ENCODE assay signal across 8 mouse cellular contexts in the genomic region with DNA sequence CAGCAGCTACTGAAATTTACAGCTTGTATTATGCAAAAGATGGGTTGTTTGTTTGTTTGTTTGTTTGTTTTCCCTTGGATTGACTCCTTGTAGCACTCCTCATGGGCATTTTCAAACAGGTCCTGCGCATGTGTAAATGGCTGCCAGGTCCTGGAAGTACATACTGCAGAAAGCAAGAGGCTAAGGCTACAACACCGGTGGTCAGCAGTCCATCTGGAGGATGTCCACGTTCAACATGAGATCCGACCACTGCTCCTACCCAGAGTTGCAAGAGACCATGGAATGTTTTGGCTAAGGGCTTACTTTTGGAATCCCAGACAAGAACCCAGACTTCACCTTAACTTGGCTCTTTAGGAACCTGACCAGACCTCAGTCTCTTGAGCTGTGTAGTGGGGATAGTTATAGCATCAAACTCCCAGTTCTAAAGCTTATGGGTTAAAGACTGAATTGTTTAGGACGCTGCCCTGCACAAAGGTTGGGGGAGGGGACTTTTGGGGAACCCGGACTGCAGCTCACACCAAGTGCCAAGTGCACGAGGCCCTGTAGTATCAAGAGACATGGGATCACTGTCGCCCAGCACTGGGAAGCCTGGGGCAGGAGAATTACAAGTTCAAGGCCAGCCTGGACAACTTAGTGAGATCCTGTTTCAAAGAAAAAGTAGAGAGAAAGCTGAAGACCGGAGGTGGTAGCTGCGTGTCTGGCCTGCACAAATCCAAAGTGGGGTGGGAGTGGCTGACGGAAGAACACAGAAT. TPM values are rescaled to one million over a fixed set of nuclear protein-coding genes. Genes with fewer than 3 reads are reported as not detected.
DNase-seq lines count a peak whose midpoint lies in the region; ATAC-seq and TF ChIP-seq lines count a peak whose summit lies in the region.

No protein-coding gene starts in this region.

- ATAC-seq in embryonic facial prominence, embryonic 11.5 days (replicated peaks; ENCODE audit: insufficient number of reproducible peaks, low FRiP score, low TSS enrichment, low read depth), result no peak
- no peak for ATAC-seq in intestine, embryonic 16.5 days
- no peak for ATAC-seq in neural tube, embryonic 12.5 days (ENCODE audit: low FRiP score, low read depth)

- H3K4me2 ChIP-seq in embryonic facial prominence, embryonic 11.5 days (ENCODE audit: low read depth, low read length), result peak overlapping the region; percentile 73
- peak overlapping the region; percentile 92 for H3K4me2 ChIP-seq in intestine, embryonic 16.5 days (ENCODE audit: low read depth, low read length)
- H3K4me2 ChIP-seq in neural tube, embryonic 12.5 days (replicated peaks), result peak overlapping the region; percentile 97

- no peak for DNase-seq in layer of hippocampus, adult 2 months (ENCODE audit: low spot score in 2 of 2)
- DNase-seq in layer of hippocampus, adult 18-20 months (ENCODE audit: low spot score in 2 of 2), result no peak
- DNase-seq in embryonic facial prominence, embryonic 11.5 days (ENCODE audit: low spot score), result no peak
- no peak for DNase-seq in urinary bladder, adult 18-20 months (ENCODE audit: low spot score in 2 of 2)
- DNase-seq in urinary bladder, adult 2 months (ENCODE audit: low spot score), result no peak
- no peak for DNase-seq in spleen, postnatal 14 days (ENCODE audit: low spot score in 2 of 2)

- no peak overlapping the region; the same call in 1 of the 2 replicates for H3K9ac ChIP-seq in embryonic facial prominence, embryonic 11.5 days (replicated peaks; ENCODE audit: low read length)
- H3K9ac ChIP-seq in intestine, embryonic 16.5 days (ENCODE audit: low read depth, low read length), result 0 out of 2 replicates have a peak overlapping the region, but pooled peaks have one; percentile 87
- no peak overlapping the region for H3K9ac ChIP-seq in neural tube, embryonic 12.5 days

- no peaks in the 10 kb centered on the region for H3K27me3 ChIP-seq in embryonic facial prominence, embryonic 11.5 days (ENCODE audit: control insufficient read depth, insufficient read depth, low read length)
- no peaks in the 10 kb centered on the region for H3K27me3 ChIP-seq in intestine, embryonic 16.5 days (replicated peaks; ENCODE audit: control insufficient read depth, insufficient read depth, low read length)
- H3K27me3 ChIP-seq in neural tube, embryonic 12.5 days (replicated peaks), result no peaks in the 10 kb centered on the region

- WGBS in embryonic facial prominence, embryonic 11.5 days, result 65% methylated on average over 11 of the region's 11 CpGs
- 66% methylated on average over 11 of the region's 11 CpGs for WGBS in intestine, embryonic 16.5 days
- WGBS in neural tube, embryonic 12.5 days, result 66% methylated on average over 11 of the region's 11 CpGs

- TF ChIP-seq CTCF in layer of hippocampus, adult 2 months (conservative IDR thresholded peaks at IDR 0.05), result no peak

- H3K4me3 ChIP-seq in layer of hippocampus, adult 2 months, result peak overlapping the region; percentile 76
- peak overlapping the region; percentile 72 for H3K4me3 ChIP-seq in embryonic facial prominence, embryonic 11.5 days (ENCODE audit: low read depth, low read length)
- peak overlapping the region; percentile 87 for H3K4me3 ChIP-seq in intestine, embryonic 16.5 days (ENCODE audit: low read length)
- no peak overlapping the region for H3K4me3 ChIP-seq in neural tube, embryonic 12.5 days

- no peaks in the 10 kb centered on the region for H3K9me3 ChIP-seq in embryonic facial prominence, embryonic 11.5 days (replicated peaks; ENCODE audit: control insufficient read depth, low read length)
- no peaks in the 10 kb centered on the region for H3K9me3 ChIP-seq in intestine, embryonic 16.5 days (ENCODE audit: control insufficient read depth, low read length)
- H3K9me3 ChIP-seq in neural tube, embryonic 12.5 days, result no peaks in the 10 kb centered on the region

- H3K27ac ChIP-seq in layer of hippocampus, adult 2 months, result peak overlapping the region; percentile 94; the same call in 1 of the 2 replicates
- H3K27ac ChIP-seq in embryonic facial prominence, embryonic 11.5 days (replicated peaks; ENCODE audit: low read depth, low read length), result no peak overlapping the region
- H3K27ac ChIP-seq in intestine, embryonic 16.5 days (ENCODE audit: low read length), result no peak overlapping the region
- H3K27ac ChIP-seq in neural tube, embryonic 12.5 days, result no peak overlapping the region

- H3K4me1 ChIP-seq in embryonic facial prominence, embryonic 11.5 days (ENCODE audit: control insufficient read depth, insufficient read depth, low read length), result no peaks in the 10 kb centered on the region
- H3K4me1 ChIP-seq in intestine, embryonic 16.5 days (ENCODE audit: control insufficient read depth, insufficient read depth, low read length), result peaks cover 27% of the 10 kb centered on the region
- H3K4me1 ChIP-seq in neural tube, embryonic 12.5 days, result peaks cover 8% of the 10 kb centered on the region

- H3K36me3 ChIP-seq in embryonic facial prominence, embryonic 11.5 days (replicated peaks; ENCODE audit: control insufficient read depth, insufficient read depth, low read depth, low read length), result no peaks in the 10 kb centered on the region
- no peaks in the 10 kb centered on the region for H3K36me3 ChIP-seq in intestine, embryonic 16.5 days (ENCODE audit: control insufficient read depth, insufficient read depth, low read length)
- H3K36me3 ChIP-seq in neural tube, embryonic 12.5 days, result no peaks in the 10 kb centered on the region

RNA-seq across cellular contexts. Expression of a gene that starts 1.4 kb away (rescaled TPM):
- 100 to 1,000 TPM; 125 to 134 TPM for total RNA-seq in layer of hippocampus, adult 2 months (2021)
- total RNA-seq in layer of hippocampus, adult 18-20 months (2021), result 100 to 1,000 TPM; 136 to 161 TPM
- polyA plus RNA-seq in embryonic facial prominence, embryonic 11.5 days (2014; fragmentation: Nextera tagmentation; extraction: Ambion mirVana), result 84.4 and 88.8 TPM in 2 replicates
- polyA plus RNA-seq in intestine, embryonic 16.5 days (2015; fragmentation: Nextera tagmentation; extraction: Ambion mirVana), result 236 TPM in 2 replicates
- 122 and 130 TPM in 2 replicates for polyA plus RNA-seq in neural tube, embryonic 12.5 days (2016; fragmentation: Nextera tagmentation; extraction: Ambion mirVana)
- 663 and 712 TPM in 2 replicates for polyA plus RNA-seq in urinary bladder, adult 2 months (2012; rRNA removed)

RNA-seq across cellular contexts. Expression of a gene that starts 26.5 kb away (rescaled TPM):
- total RNA-seq in layer of hippocampus, adult 2 months (2021), result 1 to 10 TPM; 5.5 to 6.8 TPM
- total RNA-seq in layer of hippocampus, adult 18-20 months (2021), result 1 to 10 TPM; 6.1 to 6.8 TPM
- 1.5 and 1.8 TPM in 2 replicates for polyA plus RNA-seq in embryonic facial prominence, embryonic 11.5 days (2014; fragmentation: Nextera tagmentation; extraction: Ambion mirVana)
- polyA plus RNA-seq in intestine, embryonic 16.5 days (2015; fragmentation: Nextera tagmentation; extraction: Ambion mirVana), result 4.5 and 5.3 TPM in 2 replicates
- 1.2 and 1.5 TPM in 2 replicates for polyA plus RNA-seq in neural tube, embryonic 12.5 days (2016; fragmentation: Nextera tagmentation; extraction: Ambion mirVana)
- polyA plus RNA-seq in urinary bladder, adult 2 months (2012; rRNA removed), result 10.6 and 12.8 TPM in 2 replicates

RNA-seq across cellular contexts. Expression of a gene that starts 46.5 kb away (rescaled TPM):
- 10 to 100 TPM; 68.1 to 76.2 TPM for total RNA-seq in layer of hippocampus, adult 2 months (2021)
- 10 to 100 TPM; 59.6 to 63.1 TPM for total RNA-seq in layer of hippocampus, adult 18-20 months (2021)
- polyA plus RNA-seq in embryonic facial prominence, embryonic 11.5 days (2014; fragmentation: Nextera tagmentation; extraction: Ambion mirVana), result 55.8 and 57.1 TPM in 2 replicates
- polyA plus RNA-seq in intestine, embryonic 16.5 days (2015; fragmentation: Nextera tagmentation; extraction: Ambion mirVana), result 47.3 and 48.0 TPM in 2 replicates
- polyA plus RNA-seq in neural tube, embryonic 12.5 days (2016; fragmentation: Nextera tagmentation; extraction: Ambion mirVana), result 64.0 and 69.6 TPM in 2 replicates
- 79.3 and 93.5 TPM in 2 replicates for polyA plus RNA-seq in urinary bladder, adult 2 months (2012; rRNA removed)

RNA-seq across cellular contexts. Expression of a gene that starts 47.0 kb away (rescaled TPM):
- 10 to 100 TPM; 17.7 to 22.9 TPM for total RNA-seq in layer of hippocampus, adult 2 months (2021)
- total RNA-seq in layer of hippocampus, adult 18-20 months (2021), result 10 to 100 TPM; 17.0 to 19.6 TPM
- 1.5 TPM in 2 replicates for polyA plus RNA-seq in embryonic facial prominence, embryonic 11.5 days (2014; fragmentation: Nextera tagmentation; extraction: Ambion mirVana)
- 0.81 and 1.0 TPM in 2 replicates for polyA plus RNA-seq in intestine, embryonic 16.5 days (2015; fragmentation: Nextera tagmentation; extraction: Ambion mirVana)
- 2.9 and 3.0 TPM in 2 replicates for polyA plus RNA-seq in neural tube, embryonic 12.5 days (2016; fragmentation: Nextera tagmentation; extraction: Ambion mirVana)
- polyA plus RNA-seq in urinary bladder, adult 2 months (2012; rRNA removed), result 9.4 and 12.0 TPM in 2 replicates

RNA-seq across cellular contexts. Expression of a gene that starts 47.0 kb away (rescaled TPM):
- not detected for total RNA-seq in layer of hippocampus, adult 2 months (2021)
- total RNA-seq in layer of hippocampus, adult 18-20 months (2021), result not detected
- polyA plus RNA-seq in embryonic facial prominence, embryonic 11.5 days (2014; fragmentation: Nextera tagmentation; extraction: Ambion mirVana), result not detected in 2 replicates
- not detected in 2 replicates for polyA plus RNA-seq in intestine, embryonic 16.5 days (2015; fragmentation: Nextera tagmentation; extraction: Ambion mirVana)
- polyA plus RNA-seq in neural tube, embryonic 12.5 days (2016; fragmentation: Nextera tagmentation; extraction: Ambion mirVana), result not detected in 2 replicates
- 0.34 TPM in 1 of 2 replicates, not detected in the other for polyA plus RNA-seq in urinary bladder, adult 2 months (2012; rRNA removed)
